ENCODE assay signal across 10 mouse cellular contexts in the genomic region with DNA sequence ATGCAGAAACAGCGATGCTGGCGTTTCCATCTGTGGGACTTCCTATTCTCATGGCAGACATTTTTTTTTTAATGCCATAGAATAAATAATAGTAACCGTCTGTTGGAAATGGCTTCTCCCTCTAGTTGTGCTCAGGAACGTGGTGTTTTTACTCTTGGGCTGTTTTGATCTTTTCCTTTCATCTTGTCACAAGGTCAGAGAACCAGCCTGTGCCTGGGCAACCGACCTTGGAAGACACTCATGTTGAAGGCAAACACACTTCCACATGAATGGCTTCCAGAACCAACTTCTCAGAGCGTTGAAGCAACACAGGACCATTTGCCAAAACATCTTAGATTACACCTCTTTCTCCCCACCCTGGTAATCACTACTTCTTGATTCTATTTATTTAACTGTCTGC.
"Had no signal": no experiment of that assay in that cellular context is flagged by ENCODE, and none has a peak within 500 bp of the region (broad histone marks: within the 10 kb centered on the region; RNA-seq: fewer than 3 reads in every experiment).

No protein-coding gene starts in this region.

- DNase-seq: kidney, postnatal 25 days; layer of hippocampus, postnatal 36 days; liver, postnatal 0 days; lung, embryonic 14.5 days; right cerebral cortex, adult 18-20 months; right cerebral cortex, postnatal 14 days; right cerebral cortex, postnatal 4 days; thymus, adult 2 months; thymus, postnatal 14 days; thymus, postnatal 4 days had no signal
